Mouse (Mus musculus) erythroblast, adult 5-6 weeks (primary cell): Measurements from ENCODE around the gene Dll4. TPM values are rescaled to one million over a fixed set of nuclear protein-coding genes. Genes with fewer than 3 reads are reported as not detected.

Source experiments
- ATAC-seq: replicated peaks from 2 replicates; pipeline ENCODE4 v1.8.0; 2016; ENCODE audit warnings: moderate number of reproducible peaks, mild to moderate bottlenecking, moderate TSS enrichment, inconsistent platforms; ENCODE audit not compliant: poor library complexity, low FRiP score, severe bottlenecking
- total RNA-seq, 2 experiments: library from RNA; stranded (forward) in 1 of 2; stranded (reverse) in 1 of 2; fragments of 150-400 nt in 1 of 2; fragments of 200-764, 138-1000 nt in 1 of 2; gene quantifications; 2 replicates each; pipeline versions ENCODE4 v1.2.3 to v1.2.4; 2015 to 2017; ENCODE audit warnings: low replicate concordance in 2 of 2

Dll4 gene
- total RNA-seq, 2 experiments from 2014 or later = not detected

GRCm38 (mm10) chr2:119304391-119304790 lies 21.2 kb upstream of the Dll4 start:
- no peak for ATAC-seq

GRCm38 (mm10) chr2:119304798-119305208 lies 20.8 kb upstream of the Dll4 start:
- no peak for ATAC-seq

DNA sequence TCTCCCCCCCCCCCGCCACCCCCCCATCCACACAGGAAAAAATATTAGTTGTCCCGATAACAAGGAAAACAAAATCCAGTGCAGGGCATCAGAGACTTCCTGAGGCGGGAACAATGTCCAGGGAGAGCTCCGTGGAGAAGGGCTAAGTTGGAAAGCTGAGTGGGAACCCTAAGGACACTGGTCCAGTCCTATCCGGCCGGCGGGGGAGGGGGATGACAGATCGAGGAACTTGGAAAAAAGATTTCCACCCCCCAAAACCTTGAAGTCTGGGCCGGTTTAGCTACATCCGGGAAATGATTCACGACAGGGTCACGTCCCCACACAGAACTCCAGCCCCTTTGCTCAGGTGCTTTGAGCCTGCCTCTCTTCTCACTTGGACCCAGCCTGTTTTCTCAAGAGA lies 14.0 kb upstream of the Dll4 start:
- ATAC-seq = no peak

DNA sequence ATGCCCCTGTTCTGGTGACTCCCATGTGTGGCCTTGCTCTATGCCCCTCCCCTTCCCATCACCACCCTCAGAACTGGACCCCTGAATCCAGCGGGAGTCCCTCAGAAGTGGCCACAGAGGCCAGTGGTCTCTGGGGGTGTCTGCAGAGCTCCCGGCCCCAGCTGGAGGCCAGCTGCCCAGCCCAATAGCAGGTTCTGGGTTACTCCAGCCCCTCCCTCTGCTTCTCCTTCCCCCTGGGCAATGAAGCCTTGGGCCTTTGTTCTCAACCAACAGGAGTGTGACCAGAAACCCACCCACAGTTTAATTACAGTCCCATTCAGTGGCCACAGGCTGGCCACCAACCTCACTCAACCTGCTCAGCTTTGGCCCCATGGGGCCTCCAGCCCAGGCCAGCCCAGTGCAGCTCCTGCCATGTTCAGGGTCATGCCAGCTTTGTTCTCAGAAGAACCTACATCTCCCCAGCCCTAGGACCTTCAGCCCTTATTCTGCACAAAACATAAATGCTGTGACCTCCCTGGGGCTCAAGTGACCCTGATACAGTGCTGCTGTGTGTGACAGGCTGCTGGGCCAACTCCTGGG lies 13.1 kb upstream of the Dll4 start:
- ATAC-seq = no peak

GRCm38 (mm10) chr2:119313780-119314479 lies 11.7 kb upstream of the Dll4 start:
- no peak for ATAC-seq

- ATAC-seq = no peak
Observed at GRCm38 (mm10) chr2:119314742-119315310, 10.8 kb upstream of the Dll4 start.

DNA sequence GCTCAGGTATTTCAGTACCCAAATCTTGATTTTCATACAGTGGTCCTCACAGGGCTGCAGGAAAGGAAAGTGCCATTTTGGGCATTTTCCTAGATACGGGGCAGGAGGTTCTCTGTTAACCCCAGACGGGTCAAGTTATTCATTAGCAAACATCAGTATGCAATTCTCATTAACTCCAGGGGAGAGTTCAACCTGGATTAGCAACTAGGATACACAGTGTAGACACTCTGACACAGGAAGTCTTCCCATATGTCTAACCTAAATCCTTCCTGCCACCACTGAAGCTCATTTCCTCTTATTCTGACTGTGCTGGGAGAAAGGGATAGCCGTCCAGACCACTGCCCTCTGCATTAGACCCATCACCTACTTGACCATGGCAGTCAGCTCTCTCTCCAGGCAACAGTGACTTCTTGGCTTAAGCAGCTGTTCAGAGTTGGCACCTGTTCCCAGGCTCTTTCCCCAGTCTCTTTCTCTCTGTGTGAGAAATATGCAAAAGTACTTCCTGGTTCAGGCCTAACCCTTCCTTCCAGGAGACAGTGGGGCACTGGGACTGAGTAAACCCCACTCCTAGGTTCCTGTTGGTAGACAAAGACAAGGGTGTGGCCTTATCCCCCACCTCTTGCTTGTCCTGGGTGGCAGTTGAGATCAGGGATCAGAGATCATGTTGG lies 7.4 kb upstream of the Dll4 start:
- ATAC-seq = no peak

DNA sequence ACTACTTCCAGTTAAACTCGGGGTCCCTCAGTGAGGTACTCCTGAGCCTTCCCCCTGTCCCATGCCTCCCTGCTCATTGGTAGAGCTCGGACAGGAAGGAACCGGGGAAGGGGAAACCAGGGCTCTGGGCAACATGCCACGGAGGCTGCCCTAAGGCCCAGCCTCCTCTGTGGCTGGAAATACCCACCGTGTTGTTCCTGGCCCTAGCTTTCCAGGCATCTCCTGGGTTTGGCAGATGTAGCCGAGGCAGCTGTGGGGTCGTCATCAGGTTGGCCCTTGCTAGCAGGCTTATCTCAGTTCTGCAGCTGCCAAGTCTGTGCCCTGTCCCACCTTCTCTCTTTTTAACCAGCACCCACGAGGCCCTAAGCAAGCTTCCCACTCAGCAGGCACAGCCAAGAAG lies 5.0 kb upstream of the Dll4 start:
- ATAC-seq = no peak

- no peak for ATAC-seq
Observed at GRCm38 (mm10) chr2:119321771-119322586, 3.6 kb upstream of the Dll4 start.

DNA sequence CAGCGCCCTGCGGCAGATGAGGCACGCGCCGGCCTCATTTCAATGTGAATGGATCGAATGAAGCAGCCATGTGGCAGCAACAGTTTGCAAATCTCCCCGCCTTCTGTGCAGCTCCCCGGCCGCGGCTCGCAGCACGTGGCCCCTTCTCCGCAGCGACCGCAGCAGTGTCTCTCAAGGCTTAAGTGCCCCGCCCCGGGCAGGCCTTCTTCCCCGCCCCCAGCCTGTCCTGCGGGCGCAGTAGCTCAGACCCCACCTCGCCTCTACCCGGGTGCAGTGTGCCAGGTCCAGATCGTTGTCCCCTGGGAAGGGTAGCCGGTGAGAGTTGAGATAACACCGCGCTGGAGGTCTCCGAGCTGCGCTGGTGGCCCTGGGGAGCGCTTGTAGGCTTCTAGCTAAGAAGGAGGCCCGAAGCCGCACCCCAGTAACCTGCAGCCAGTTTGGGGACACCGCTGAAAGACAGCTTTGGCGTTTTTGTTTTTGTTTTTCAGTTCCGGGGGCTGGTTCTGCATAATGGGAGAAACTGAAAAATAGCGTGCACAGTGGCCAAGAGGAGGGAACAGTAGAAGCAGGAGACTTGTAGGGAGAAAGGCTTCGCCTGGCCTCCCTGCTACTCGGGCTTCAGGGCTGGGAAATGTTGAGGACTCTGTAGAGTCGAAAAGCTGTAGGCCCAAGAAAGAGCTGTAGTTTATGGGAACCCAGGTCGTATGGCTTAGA lies 2.8 kb upstream of the Dll4 start:
- no peak for ATAC-seq

DNA sequence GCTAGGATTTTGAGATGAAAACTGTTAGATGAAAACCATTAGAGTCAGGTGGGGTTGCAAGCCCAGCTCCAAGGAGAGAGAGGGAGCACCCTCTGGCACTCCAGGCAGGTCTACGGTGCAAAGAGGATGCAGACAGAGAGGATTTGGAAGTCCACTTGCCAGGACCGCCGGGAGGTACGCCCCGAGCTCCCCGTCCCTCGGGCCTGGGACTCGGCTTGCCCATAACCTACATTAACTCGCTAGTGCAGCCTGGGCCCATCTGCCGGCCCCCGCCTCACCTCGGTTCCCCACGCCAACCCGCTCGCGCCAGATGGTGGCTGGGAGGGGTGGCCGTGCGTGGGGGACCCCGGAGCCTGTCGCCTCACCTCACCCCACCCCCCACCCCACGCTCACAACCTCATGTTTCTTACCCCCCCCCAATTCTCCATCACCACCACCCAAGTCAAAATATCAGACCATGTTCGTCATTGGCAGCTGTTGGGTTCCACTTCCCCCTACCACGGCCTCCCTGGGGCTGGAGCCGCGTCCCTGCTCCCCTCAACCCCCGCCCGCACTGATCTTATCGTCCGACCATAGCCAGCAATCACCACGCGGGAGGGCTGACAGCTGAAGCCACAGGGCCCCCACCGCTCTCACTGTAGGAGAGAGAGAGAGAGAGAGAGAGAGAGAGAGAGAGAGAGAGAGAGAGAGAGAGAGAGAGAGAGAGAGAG lies 1.6 kb upstream of the Dll4 start:
- ATAC-seq = no peak

DNA sequence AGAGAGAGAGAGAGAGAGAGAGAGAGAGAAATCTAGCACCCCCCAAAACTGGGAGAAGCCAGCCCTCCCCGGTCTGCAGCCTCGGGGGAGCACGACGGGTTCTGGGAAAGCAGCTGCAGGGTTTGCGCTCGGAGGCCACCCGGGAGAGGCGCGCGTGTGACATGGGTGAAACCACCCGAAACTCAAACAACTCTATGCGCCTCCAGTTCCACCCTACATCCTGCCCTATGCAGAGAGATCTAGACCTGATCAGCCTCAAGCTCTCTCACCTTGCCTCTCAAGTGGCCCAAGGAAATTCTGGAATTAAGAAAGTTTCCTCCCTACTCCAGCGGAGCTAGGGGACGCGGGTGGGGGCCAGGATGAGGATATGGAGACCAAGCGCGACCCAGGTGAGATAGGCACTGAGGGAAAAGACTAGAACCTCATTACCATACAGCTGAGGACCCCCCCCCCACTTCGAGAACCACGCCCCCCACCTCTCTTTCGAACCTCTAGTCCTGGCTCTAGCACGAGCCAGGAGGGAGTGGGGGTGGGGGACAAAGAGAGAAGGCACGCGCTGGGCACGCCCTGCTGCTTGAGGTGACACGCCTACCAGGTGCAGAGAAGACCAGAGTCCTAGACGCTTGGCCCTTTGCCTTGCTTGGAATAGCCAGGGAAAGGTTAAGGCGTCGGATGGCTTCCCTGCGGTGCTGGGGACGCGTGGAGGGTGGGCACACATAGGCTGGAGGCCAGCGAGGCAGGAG lies 837 bp upstream of the Dll4 start:
- ATAC-seq = no peak

DNA sequence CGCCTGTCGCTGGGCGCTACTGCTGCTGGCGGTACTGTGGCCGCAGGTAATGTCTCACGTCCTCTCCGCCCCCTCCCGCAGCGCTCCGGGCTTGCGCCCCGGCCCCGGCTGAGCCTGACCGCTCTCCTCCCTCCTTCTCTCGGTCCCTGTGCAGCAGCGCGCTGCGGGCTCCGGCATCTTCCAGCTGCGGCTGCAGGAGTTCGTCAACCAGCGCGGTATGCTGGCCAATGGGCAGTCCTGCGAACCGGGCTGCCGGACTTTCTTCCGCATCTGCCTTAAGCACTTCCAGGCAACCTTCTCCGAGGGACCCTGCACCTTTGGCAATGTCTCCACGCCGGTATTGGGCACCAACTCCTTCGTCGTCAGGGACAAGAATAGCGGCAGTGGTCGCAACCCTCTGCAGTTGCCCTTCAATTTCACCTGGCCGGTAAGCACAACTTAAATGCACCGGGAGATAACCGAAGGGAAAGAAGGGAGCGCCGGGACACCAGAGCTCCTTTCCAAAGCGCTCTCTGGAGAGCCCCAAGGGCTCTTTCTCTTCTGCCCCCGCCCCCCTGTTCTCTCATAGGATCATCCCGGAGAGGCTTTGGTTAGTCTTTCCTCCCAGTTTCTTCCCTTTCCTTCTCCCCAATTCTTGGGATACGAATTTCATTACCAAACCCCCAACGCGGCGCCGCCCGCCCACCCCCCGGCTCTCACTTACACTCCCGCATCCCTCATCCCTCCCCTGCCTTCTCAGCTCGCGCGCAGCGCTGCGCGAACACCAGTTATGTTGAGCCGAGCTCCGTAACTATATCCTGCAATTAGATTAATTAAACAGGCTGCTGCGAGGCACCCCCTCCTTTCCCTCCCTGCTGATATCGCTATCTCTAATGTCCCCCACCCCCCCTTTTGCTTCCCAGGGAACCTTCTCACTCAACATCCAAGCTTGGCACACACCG lies 847 bp downstream of the Dll4 start:
- no peak for ATAC-seq

DNA sequence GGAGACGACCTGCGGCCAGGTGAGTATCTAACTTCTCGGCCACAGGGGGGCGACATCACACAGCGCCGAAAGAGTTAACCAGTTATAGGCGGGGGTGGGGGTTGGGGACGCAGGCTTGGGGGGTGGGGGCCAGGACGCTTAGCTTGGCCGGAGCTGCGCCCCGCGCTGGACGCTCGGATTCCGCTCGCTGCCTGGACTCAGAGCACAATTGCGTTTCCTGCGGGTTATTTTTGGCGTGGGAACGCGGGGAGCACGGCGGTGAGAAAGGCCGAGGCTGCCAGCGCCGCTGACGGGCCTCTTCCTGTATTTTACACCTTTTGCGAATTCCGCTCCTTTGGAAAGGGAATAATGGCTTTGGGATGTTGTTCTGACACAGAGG lies 1.5 kb downstream of the Dll4 start:
- ATAC-seq = no peak

DNA sequence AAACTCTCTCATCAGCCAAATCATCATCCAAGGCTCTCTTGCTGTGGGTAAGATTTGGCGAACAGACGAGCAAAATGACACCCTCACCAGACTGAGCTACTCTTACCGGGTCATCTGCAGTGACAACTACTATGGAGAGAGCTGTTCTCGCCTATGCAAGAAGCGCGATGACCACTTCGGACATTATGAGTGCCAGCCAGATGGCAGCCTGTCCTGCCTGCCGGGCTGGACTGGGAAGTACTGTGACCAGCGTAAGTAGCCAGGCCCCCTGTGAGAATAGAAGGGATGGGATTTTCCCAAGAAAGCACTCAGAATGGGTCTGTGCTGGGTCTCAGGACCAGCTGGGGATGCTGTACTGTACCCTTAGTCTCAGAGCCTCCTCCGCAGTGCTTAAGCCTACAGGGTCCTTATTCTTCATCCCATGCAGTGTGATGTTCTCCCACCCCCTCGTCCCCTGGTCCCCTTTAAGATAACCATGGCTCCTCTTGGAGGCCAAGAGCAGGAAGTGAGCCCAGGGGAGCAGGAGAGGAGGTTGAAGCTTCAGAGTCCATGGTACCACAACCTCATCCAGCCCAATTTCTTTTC lies 2.5 kb downstream of the Dll4 start:
- ATAC-seq = no peak

DNA sequence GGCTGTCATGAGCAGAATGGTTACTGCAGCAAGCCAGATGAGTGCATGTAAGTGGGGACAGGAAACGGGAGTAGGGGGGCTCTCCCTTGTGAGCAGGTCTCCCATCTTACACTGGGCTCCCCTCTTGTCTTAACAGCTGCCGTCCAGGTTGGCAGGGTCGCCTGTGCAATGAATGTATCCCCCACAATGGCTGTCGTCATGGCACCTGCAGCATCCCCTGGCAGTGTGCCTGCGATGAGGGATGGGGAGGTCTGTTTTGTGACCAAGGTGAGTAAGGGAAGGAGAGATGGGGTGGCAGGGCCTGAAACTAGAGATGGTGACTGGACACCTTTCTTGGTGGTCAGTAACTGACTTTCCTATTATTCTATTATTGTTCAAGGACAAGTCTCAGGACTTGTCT lies 3.0 kb downstream of the Dll4 start:
- no peak for ATAC-seq
